Mouse (Mus musculus) megakaryocyte-erythroid progenitor cell, adult 5-6 weeks (primary cell): ENCODE measurements at regions not wholly inside any gene's neighbourhood (a gene's known extent, or its start where the extent isn't known, plus 50 kb on each side); places are given as distances from the start of the nearest gene placed in this dataset.

Source experiments
- ATAC-seq: replicated peaks from 2 replicates; pipeline ENCODE4 v1.8.0; 2016; ENCODE audit warnings: mild to moderate bottlenecking, inconsistent platforms; ENCODE audit not compliant: severe bottlenecking, poor library complexity, low FRiP score, low TSS enrichment

GRCm38 (mm10) chr4:7687231-7687630 lies 551.6 kb downstream of the Car8 start:
- no peak for ATAC-seq

DNA sequence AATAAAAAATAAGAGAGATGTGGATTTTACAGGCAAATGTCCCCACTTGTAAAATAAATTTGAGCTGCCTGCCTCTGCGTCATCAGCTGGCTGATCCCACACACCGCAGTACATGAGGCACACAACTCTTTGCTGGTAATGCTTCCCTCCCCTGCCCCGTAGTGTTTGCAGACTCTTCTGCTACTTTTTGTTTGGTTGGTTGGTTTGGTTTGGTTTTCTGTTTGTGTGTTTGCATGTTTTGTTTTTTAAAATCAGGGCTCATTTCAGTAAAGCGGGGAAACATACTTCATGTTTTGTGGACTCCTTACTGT lies 568.1 kb downstream of the Car8 start:
- no peak for ATAC-seq

- no peak for ATAC-seq
Measured at GRCm38 (mm10) chr4:7669992-7670794, 568.6 kb downstream of the Car8 start.

- no peak for ATAC-seq
Measured at GRCm38 (mm10) chr4:7666935-7667594, 571.8 kb downstream of the Car8 start.

GRCm38 (mm10) chr4:7642878-7643590 lies 595.8 kb downstream of the Car8 start:
- ATAC-seq = no peak

- ATAC-seq = no peak
Measured at GRCm38 (mm10) chr4:7597671-7598390, 641.0 kb downstream of the Car8 start.

- no peak for ATAC-seq
Measured at GRCm38 (mm10) chr4:7596116-7596515, 642.7 kb downstream of the Car8 start.

- no peak for ATAC-seq
Measured at GRCm38 (mm10) chr4:7583851-7584250, 655.0 kb downstream of the Car8 start.

DNA sequence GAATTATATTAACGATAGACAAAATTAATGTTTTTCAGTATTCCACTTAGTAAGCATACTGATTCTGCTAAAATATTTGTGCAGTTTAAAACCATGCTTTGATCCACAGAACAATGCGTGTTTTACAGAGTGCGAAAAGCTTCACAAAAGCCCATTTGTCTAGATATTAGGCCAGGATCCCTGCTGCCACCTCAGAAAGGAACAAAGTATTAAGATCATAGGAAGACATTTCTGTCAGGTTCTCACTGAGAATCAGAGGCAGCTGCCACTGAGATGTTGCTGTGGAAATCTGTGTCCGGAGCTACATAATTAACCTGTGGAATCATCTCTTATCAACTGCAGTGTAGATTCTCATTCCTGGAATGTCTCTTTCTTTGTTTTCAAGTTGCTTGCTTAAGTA lies 656.9 kb downstream of the Car8 start:
- ATAC-seq = no peak

GRCm38 (mm10) chr4:7581220-7581916 lies 657.5 kb downstream of the Car8 start:
- ATAC-seq = no peak

DNA sequence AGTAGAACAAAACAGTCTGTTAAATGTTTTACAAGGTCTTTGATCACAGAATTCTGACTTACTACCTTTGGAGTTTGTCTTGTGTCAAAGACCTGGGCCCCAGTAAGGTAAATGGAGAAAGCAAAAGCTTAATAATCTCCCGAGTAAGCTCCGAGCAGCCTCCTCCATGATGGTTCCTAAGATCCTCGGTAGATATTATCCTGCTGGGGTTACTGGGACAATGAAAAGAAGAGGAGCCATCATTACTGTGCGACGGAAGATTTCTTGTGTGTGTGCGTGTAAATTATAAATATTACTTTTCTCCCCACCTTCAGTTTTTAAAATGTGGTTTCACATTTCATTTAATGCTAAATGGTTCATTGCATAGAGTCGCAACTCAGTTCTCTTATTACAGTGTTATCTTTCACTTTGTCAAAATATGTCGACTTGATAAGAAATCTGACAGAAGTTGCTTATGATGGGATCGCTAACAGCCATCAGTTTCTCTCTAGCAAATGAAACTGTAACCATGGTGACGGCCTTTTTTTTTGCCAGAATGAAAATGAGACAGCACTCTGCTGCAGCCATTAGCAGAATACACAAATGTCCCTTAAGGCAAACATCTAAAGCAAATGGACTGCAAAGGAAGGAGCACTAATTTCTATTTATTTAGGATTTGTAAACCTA lies 658.2 kb downstream of the Car8 start:
- ATAC-seq = no peak

- no peak for ATAC-seq
Measured at GRCm38 (mm10) chr4:7574011-7574410, 664.8 kb downstream of the Car8 start.

DNA sequence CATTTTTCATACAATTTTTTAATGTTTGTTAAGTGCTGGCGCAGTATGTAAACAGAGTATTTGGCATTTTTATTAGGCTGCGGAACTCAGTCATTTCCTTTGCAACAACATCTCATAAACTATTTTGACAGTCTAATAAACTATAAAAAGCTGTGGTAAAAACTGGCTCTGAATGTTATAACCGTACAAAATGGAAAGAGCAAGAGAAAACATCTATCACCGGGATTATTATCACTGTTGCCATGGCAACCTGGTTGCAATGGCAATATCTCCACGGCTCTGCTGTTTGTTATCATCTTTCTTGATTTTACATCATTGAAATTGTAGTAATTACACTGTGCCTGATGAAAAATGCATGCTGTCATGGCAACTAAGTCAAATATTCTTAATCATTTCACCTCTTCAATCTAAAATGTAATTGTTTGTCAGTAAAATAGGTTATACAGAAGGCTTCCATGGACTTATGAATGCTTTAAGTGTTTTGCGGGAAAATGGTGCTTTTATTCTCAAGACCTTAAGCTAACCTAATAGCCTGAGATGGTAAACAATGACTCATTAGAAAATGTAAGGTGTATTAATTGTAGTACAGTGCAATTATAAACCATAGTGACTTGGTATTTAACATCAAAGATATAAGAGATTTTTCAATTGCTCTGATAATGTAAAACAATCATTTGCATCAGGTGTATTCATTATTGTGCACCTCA lies 671.0 kb downstream of the Car8 start:
- ATAC-seq = no peak

- ATAC-seq = no peak
Measured at GRCm38 (mm10) chr4:7559867-7560832, 678.7 kb downstream of the Car8 start.

DNA sequence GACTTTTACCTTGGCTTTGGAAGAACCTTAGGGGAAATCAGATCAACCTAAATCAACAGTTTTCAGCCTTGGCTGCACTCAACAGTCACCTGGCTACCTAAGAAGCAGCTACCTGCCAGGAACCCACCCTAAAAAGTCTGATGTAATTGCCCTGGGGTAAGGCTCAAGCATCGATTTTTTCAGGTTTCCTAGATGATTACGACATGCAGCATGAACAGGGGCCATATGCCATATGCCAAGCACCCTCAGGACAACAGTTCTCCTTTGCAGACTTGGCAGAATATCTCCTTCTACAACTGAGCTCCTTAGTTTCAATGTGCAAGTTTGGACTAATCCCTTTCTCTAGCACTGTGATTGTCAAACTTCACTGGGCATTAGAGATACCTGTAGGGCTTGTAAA lies 680.1 kb downstream of the Car8 start:
- ATAC-seq = no peak

GRCm38 (mm10) chr4:7534301-7534700 lies 704.5 kb downstream of the Car8 start:
- no peak for ATAC-seq

- no peak for ATAC-seq
Measured at GRCm38 (mm10) chr4:7527718-7528117, 711.1 kb downstream of the Car8 start.
